Mouse (Mus musculus) heart, adult 10 weeks (tissue): ENCODE measurements around the gene Tnip3. TPM values are rescaled to one million over a fixed set of nuclear protein-coding genes. Genes with fewer than 3 reads are reported as not detected.

Experiments used
- polyA plus RNA-seq: library from polyadenylated mRNA; stranded (reverse); fragments of 350-450 nt; fragmentation: Illumina TruSeq; extraction: RNeasy Lipid Tissue Mini Kit (QIAGEN cat#74804); gene quantifications from one replicate; pipeline ENCODE4 v1.2.3, GENCODE M21; 2014; ENCODE audit warnings: low read depth, low replicate concordance

The Tnip3 gene
- 2.7 TPM for polyA plus RNA-seq

DNA sequence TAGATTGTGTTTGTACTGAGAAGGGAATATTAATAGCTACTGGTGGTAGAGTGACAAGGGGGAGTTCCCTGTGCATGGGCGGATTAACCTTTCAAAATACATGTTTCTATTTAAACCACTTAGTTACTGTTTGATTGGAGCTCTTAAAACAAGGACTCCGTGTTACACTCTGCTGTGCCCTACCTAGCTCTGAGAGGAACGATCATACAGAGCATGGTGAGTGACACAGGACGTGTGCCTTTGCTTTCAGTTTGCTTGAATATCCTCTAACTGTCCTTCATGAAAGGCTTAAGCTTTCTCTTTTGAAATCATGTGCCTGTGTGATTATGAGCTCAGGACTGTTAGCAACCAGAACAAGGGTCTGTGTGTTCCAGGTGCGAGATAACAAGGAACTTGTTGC lies at the start of gene Tnip3:
Tnip3 (plus strand) TSS at position 122 of the 400 bp plus-strand sequence.

DNA sequence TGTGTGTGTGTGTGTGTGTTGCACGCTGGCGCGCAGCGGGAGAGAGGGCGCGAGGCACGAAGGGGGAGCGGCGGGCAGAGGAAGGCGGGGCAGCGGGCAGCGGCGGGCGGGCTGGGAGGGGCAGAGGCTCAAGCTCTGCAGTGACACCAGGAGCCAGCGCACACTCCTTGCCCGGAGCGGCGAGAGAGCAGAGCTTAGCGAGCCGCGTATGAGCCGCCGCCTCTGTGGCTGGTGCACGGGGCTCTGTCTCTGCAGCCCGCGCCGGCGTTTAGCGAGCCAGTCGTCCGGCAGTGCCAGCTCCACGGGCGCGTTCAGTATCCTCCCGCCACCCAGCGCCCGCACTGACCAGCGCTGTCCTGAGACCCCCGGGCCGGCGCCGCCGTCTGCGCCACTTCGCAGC lies 146.3 kb downstream of the Tnip3 start, which contains the start of gene Ndnf:
Ndnf (plus strand) TSS at position 140 of the 400 bp plus-strand sequence.

Other genes with a start within 250 kb of the Tnip3 start
- gene C130060K24Rik, start 144.2 kb upstream of the Tnip3 start, polyA plus RNA-seq = not detected
- gene Ndnf, start 146.3 kb downstream of the Tnip3 start, polyA plus RNA-seq = 4.6 TPM